Mouse (Mus musculus) hindbrain, postnatal 0 days (tissue): ENCODE results near the gene Myo3b. TPM values are rescaled to one million over a fixed set of nuclear protein-coding genes. Genes with fewer than 3 reads are reported as not detected.

Experiments
- ATAC-seq: fragments of 200-750 bp; cut with Nextera tagmentation; 2 replicates; pipeline ENCODE4 v1.8.0; 2017; ENCODE audit warnings: mild to moderate bottlenecking, moderate TSS enrichment, moderate library complexity
- DNase-seq: peaks from one replicate; pipeline ENCODE4 v3.0.0-alpha.2; 2015; ENCODE audit warnings: low spot score
- H3K27ac ChIP-seq: fragments of 300-500 bp; sonication (generic); 2 replicates; pipeline ENCODE4 v1.5.1; 2014; ENCODE audit warnings: mild to moderate bottlenecking
- H3K27me3 ChIP-seq: fragments of 300-500 bp; sonication (generic); 2 replicates; pipeline ENCODE4 v1.6.1; 2014; ENCODE audit warnings: low read length, mixed read lengths; ENCODE audit not compliant: insufficient read depth
- H3K36me3 ChIP-seq: fragments of 300-500 bp; sonication (generic); 2 replicates; pipeline ENCODE4 v1.6.1; 2014; ENCODE audit warnings: low read length, mixed read lengths; ENCODE audit not compliant: insufficient read depth
- H3K4me1 ChIP-seq: fragments of 300-500 bp; sonication (generic); 2 replicates; pipeline ENCODE4 v1.6.1; 2014; ENCODE audit warnings: antibody characterized with exemption, low read length, mixed read lengths; ENCODE audit not compliant: insufficient read depth
- H3K4me2 ChIP-seq: fragments of 300-500 bp; sonication (generic); 2 replicates; pipeline ENCODE4 v1.6.1; 2014; ENCODE audit warnings: low read depth, mild to moderate bottlenecking, low read length, moderate library complexity, mixed read lengths
- H3K4me3 ChIP-seq: fragments of 300-500 bp; sonication (generic); 2 replicates; pipeline ENCODE4 v1.5.1; 2014; ENCODE audit warnings: low read length
- H3K9ac ChIP-seq: fragments of 300-500 bp; sonication (generic); replicated peaks from 2 replicates; pipeline ENCODE4 v1.6.1; 2014; ENCODE audit warnings: mild to moderate bottlenecking, low read length, moderate library complexity, mixed read lengths
- H3K9me3 ChIP-seq: fragments of 300-500 bp; sonication (generic); 2 replicates; pipeline ENCODE4 v1.6.1; 2016; ENCODE audit warnings: low read length, mixed read lengths
- CTCF ChIP-seq: IDR thresholded peaks from 2 replicates; pipeline ENCODE4 v1.5.1; 2016; ENCODE audit warnings: antibody characterized with exemption, control low read depth, low read depth
- WGBS: fragments of 180-500 bp; shearing (Covaris S2); extraction: QIAGEN DNeasy Blood & Tissue Kit; methylation state at CpG from one replicate; pipeline ENCODE4 v1.1.7; 2014; 5-methylcytosine and 5-hydroxymethylcytosine counted together
- polyA plus RNA-seq: library from polyadenylated mRNA; unstranded; fragments of >200 nt; fragmentation: Nextera tagmentation; extraction: Ambion mirVana; gene quantifications from 2 replicates; pipeline ENCODE4 v1.2.1, GENCODE M21; 2015
- total RNA-seq: library from RNA; depleted of rRNA; stranded (reverse); fragments of >200 nt; gene quantifications from 2 replicates; pipeline ENCODE4 v1.2.3, GENCODE M21; 2014

Myo3b gene
- total and polyA plus RNA-seq, 2 experiments from 2014 or later: 0.16 to 0.47 TPM

DNA sequence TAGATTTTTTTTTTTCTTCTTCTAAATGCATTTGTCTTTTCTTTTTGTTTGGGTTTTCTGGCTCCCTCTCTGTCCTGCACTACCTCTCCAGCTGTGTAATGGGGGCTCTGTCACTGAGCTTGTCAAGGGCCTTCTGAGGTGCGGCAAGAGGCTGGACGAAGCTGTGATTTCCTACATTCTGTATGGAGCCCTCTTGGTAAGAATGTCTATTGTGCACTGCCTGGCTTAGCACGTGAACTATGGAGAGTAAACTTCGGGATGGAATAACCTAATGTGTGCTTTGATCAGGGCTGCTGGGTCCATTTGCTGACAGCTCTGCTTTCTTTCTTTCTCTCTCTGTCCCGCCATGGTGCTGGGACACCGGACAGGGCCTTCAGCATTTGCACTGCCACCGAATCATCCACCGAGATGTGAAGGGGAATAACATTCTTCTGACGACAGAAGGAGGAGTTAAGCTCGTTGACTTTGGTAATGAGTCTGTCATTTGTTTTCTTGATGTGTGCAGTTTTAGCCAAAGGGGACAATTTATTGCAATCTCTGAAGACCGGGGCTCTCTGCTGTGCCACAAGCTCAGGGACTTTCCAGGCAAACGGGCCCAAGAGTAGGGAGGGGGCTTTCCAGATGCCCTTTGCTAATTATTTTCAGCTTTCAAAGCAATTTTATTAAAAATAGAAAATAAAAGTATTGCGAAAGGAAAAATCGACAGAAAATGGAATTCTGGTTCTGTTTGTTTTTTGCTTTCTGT lies 66.5 kb downstream of the Myo3b start:
- Histone ChIP-seq H3K27ac (no peak overlapping the region), H3K9me3 (no peaks in the 10 kb centered on the region), H3K27me3 (no peaks in the 10 kb centered on the region), H3K36me3 (no peaks in the 10 kb centered on the region), H3K4me3 (no peak overlapping the region), H3K4me1 (no peaks in the 10 kb centered on the region), H3K9ac (no peak overlapping the region), H3K4me2 (no peak overlapping the region)
- ATAC-seq (no peak), DNase-seq (no peak)
- 37% methylated on average over 14 of the region's 14 CpGs for WGBS
- TF ChIP-seq CTCF: no peak

DNA sequence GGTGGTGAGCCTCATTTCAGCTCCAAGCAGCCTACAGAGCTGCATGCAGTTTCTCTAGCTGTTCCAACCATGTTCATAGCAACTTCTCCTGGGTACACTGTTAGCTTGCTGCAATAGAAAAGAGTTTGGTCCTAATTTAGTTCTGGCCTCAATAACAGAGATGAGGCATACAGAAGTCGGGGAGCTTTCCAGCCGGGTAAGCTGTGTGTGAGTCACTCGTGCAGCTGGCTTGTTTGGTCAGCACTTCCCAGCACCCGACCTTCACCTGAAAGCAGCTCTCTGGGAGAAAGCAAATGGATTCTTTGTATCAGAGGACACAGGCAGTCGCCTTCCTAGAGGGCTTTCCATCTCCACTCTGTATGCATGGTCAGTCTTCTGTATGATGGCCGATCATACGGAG lies 70.1 kb downstream of the Myo3b start:
- no peak overlapping the region for H3K4me2 ChIP-seq
- WGBS: 68% methylated on average over 7 of the region's 7 CpGs
- H3K27me3 ChIP-seq: no peaks in the 10 kb centered on the region

DNA sequence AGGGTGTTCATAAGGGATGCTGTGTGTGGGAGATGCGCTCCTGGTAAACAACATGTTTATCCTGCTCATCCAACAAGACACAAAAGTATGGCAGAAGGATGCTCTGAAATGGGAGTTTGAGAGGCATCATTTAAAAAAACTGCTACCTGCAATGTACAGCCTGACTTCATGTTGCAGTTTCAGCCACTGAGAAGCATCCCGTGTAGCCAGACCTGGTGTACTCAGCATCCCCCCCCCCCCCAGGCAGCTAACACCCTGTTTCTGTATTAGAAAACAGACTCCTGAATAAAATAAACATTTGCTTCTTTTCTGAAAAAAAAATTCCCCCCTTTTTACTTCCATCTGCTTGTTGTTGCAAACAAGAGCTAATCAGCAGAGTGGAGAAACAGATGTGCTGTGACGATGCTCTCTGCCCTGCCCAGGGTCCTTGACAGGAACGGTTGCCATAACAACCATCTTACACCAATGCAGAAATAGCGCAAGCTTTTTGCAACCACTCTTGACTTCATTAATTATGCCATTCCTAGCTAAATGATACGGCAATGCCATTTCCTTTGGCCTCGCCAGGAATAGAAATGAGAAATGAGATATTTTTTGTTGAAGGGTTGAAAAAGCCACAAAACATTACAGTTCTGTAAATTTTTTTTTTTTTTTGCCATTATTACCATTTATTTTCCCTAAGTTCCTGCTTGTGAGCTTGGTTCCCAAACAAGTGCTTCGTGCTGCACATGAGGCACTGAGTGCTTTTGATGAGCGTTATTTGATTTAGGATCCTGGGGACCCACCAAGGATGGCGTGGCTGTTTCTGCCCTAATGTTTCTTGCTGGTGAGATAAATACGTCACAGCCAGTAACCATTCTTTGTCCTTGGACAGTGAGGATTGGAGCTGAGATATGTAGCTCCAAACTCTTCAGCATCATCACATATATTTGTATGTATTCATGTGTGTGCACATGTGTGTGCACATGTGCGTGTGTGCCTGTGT lies 75.2 kb downstream of the Myo3b start:
- peak; percentile 77; the same call in 1 of the 2 replicates for ATAC-seq
- H3K4me3 ChIP-seq: no peak overlapping the region
- H3K9ac ChIP-seq: no peak overlapping the region
- peak overlapping the region; percentile 42; the same call in 1 of the 2 replicates for H3K27ac ChIP-seq
- 40% methylated on average over 12 of the region's 12 CpGs for WGBS
- H3K9me3 ChIP-seq: no peaks in the 10 kb centered on the region
- TF ChIP-seq CTCF: no peak
- no peaks in the 10 kb centered on the region for H3K36me3 ChIP-seq
- H3K4me2 ChIP-seq: 0 out of 2 replicates have a peak overlapping the region, but pooled peaks have one; percentile 13
- DNase-seq: peak; percentile 85
- H3K4me1 ChIP-seq: no peaks in the 10 kb centered on the region
- no peaks in the 10 kb centered on the region for H3K27me3 ChIP-seq

More for the DNA sequence above, 70.1 kb downstream of the Myo3b start:
- Histone ChIP-seq H3K4me3 (no peak overlapping the region), H3K9ac (no peak overlapping the region), H3K9me3 (no peaks in the 10 kb centered on the region), H3K36me3 (no peaks in the 10 kb centered on the region), H3K4me1 (no peaks in the 10 kb centered on the region), H3K27ac (no peak overlapping the region)
- TF ChIP-seq CTCF: no peak
- DNase-seq (no peak), ATAC-seq (no peak)

DNA sequence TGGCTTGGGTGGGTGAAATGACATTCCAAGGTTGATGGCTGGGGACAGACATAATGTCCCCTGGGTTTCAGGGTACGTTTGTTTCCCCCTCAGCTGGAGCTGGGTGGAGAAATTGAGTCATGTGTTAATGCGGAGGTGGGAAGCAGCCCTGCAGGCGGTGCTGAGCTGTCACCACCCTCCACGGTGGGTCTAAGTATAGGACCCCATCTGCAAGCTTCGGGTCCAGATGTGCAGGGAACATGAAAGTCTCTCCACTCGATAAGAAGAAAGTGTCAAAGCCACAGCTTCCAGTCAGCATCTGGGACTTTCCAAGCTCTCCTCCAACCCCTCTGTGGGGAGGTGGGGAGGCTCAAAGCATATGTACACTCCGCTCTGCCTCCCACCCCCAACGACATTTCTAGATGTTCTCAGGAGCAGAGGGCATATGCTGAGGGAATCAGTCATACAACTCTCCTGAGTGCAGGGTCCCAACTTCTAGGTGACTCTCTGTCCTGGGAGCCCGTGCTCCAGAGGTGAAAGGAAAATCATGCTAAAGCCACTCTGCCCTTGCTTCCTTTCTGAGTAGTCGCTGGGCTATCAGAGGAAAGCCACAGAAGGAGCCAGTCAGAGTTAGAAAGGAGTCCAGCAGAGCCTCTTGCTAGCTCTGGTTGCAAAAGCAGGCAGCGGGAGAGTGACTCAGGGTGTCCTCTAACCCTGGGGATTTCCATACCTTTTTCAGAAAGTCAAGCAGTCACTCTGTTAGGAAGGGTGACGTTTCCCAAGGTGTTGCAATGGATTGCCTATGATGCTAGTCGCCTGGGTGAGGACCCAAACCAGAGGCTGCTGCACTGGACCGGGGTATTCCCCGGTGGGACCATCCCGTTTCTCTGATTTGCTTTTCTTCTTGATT lies 79.7 kb downstream of the Myo3b start:
- Histone ChIP-seq H3K4me3 (no peak overlapping the region), H3K4me1 (no peaks in the 10 kb centered on the region)
- 55% methylated on average over 16 of the region's 16 CpGs for WGBS

DNA sequence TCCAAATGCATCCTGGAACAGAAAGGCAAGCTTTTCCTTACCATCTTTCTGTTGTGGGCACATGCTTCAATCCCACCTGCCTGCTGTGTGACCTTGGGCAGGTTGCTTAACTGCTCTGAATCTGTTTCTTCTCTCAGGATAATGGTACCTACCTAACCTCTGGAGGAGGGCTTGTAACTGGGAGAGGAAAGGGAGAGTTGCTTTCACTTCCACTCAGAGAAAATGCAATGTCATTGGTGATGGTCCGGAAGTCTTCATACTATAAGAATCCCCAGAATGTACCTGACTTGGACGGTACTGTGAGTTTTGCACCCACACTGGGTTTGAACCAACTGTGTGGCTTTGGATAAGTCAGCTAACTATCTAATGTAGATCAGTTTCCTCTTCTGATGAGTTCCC lies 80.3 kb downstream of the Myo3b start:
- H3K4me2 ChIP-seq: no peak overlapping the region
- H3K9me3 ChIP-seq: no peaks in the 10 kb centered on the region
- H3K36me3 ChIP-seq: no peaks in the 10 kb centered on the region
- DNase-seq (no peak), ATAC-seq (no peak)
- H3K27me3 ChIP-seq: no peaks in the 10 kb centered on the region
- no peak overlapping the region for H3K4me3 ChIP-seq
- no peak overlapping the region for H3K27ac ChIP-seq
- H3K9ac ChIP-seq: no peak overlapping the region
- no peak for TF ChIP-seq CTCF
- WGBS: 97% methylated on average over 2 of the region's 2 CpGs
- no peaks in the 10 kb centered on the region for H3K4me1 ChIP-seq

More for the DNA sequence above, 79.7 kb downstream of the Myo3b start:
- TF ChIP-seq CTCF: no peak
- H3K27ac ChIP-seq: no peak overlapping the region
- DNase-seq (no peak), ATAC-seq (no peak)
- H3K4me2 ChIP-seq: no peak overlapping the region
- no peaks in the 10 kb centered on the region for H3K36me3 ChIP-seq
- H3K9ac ChIP-seq: no peak overlapping the region
- no peaks in the 10 kb centered on the region for H3K27me3 ChIP-seq
- H3K9me3 ChIP-seq: no peaks in the 10 kb centered on the region

DNA sequence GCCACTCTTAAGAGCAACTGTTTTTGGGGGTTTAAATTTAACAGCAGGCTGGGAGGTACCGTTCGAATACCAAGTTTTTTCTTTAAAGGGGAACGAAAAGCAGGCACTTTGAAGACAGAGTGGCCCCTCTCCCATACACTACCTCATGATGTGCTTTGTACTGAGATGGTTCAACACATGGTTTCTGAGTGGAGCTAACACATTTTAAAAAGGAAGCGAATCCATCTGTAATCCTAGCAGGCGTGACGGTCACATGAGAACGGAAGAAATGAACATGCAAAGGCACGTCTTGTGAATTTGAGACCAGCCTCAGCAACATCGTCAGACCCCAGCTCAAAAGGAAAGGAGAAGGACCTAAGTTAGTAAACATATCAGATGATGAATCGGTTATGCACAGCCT lies 87.4 kb downstream of the Myo3b start:
- no peak for TF ChIP-seq CTCF
- 70% methylated on average over 10 of the region's 10 CpGs for WGBS
- ATAC-seq (peak; percentile 22), DNase-seq (no peak)
- Histone ChIP-seq H3K4me3 (no peak overlapping the region), H3K27me3 (no peaks in the 10 kb centered on the region; the same call in 1 of the 2 replicates), H3K4me2 (peak overlapping the region; percentile 48), H3K4me1 (peaks cover 13% of the 10 kb centered on the region; the same call in 1 of the 2 replicates), H3K9me3 (no peaks in the 10 kb centered on the region), H3K9ac (0 out of 2 replicates have a peak overlapping the region, but pooled peaks have one; percentile 18), H3K27ac (no peak overlapping the region; the same call in 1 of the 2 replicates), H3K36me3 (no peaks in the 10 kb centered on the region)
